Mouse (Mus musculus): ENCODE data around the gene Cpn2.
A peak's percentile ranks its signal among the peaks of the same experiment; 100 is the strongest.

The Cpn2 gene

DNA sequence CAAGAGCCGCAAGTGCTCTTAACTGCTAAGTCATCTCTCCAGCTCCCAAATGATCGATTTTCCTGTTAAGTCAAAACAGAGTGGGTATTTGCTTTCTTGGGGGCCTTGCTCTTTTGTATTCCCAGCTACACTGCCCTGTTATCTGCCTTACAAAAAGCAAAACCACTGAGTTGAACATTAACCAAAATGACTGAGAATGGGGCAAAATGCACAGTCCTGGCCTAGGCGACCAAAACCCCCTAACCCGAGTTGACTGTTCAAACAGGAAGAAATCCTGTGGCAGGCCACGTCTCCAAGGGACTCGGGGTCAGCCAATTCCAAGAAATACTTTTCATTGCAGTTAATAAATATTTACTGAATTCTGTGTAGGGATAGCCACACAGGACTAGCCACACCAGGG, 28.5 kb downstream of the Cpn2 start:
- no peak for DNase-seq (ENCODE audit: extremely low spot score, low spot score)

DNA sequence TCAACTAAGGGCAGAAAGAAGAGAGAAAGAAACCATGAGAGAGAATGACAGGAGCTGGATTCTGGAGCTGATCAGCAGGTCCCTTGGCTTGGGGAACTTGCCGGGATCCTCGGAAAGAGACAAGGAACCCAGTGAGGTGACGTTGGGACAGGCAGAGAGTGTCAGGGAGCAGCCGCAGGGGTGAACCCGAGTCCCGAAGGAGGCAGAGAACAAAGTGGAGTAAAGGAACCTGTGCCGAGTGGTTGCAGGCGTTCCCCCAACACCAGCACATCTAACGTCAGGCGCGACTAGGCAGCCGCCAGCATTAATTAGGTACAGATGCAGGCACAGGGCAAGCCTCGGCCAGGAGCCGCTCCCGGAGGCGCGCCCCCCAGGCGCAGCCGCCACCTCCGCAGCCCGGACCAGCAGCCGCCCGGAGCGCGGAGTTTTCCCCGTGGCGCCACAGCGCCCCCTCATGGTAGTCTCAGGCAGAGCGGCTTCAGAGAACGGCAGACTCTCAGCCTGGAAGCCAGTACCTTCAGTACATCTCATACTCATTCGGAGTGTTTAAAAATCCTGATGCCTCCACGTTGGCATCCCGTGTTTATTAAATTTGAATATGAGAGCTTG, 31.1 kb downstream of the Cpn2 start:
- peak; percentile 96 for DNase-seq (ENCODE audit: extremely low spot score, low spot score)

DNA sequence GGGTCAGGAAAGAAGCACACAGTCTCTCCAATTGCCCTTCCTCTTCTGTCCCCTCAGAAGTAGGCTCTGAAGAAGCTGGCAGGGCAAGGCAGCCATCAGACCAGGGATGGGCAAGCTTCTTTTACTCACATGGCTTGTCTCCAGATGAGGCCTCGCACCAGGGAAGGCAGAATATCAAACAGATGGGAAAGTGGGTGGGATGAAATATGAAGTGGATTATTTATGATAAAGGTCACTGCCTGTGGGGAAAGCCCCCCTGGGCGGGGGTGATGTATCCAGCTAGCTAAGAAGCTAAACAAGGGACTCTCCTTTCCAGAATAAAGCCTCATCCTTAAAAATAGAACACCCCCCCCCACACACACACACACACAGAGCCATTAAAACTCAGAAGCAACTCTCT, 31.7 kb downstream of the Cpn2 start:
- no peak for DNase-seq (ENCODE audit: extremely low spot score, low spot score)

DNA sequence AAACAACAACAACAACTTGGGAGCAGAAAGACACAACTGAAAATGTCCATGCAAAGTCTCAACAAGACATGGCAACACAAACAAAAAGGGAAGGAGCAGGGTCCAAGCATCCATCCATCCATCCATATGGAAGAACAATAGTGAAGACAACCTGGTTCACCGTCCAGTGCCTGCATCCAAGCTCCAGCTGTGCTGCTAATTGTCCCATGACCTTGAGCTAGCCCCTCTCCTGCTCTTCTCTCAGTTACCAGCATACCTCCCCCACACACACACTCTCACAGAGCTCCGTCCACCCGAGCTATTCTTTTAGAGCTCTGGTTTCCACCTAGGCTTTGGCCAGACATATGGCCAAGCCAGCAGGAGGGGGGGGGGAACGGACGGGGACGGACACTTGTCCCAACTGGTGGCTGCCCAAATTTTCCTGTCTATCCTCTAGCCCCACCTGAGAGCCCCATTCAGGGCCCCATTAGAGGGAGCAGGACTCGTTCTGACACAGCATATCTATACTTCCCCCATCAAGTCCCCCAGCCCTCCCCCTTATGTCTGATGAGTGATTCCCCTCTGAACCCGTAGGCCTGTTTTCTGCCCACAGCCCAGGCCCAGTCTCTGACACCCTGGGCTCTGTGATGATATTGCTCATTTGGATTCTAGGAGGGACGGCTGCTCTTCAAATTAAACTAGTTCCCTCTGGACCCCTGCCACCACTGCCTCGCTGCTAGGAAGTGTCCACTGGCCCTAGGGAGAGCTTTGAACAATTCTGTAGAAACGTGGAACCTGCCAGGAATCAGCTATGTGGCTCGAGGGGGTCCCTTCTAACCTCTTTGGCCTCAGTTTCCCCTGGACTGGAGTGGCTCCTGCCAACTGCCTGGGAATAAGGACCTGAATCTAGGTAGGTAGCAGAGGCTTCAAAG, 32.4 kb downstream of the Cpn2 start:
- no peak for DNase-seq (ENCODE audit: extremely low spot score, low spot score)

DNA sequence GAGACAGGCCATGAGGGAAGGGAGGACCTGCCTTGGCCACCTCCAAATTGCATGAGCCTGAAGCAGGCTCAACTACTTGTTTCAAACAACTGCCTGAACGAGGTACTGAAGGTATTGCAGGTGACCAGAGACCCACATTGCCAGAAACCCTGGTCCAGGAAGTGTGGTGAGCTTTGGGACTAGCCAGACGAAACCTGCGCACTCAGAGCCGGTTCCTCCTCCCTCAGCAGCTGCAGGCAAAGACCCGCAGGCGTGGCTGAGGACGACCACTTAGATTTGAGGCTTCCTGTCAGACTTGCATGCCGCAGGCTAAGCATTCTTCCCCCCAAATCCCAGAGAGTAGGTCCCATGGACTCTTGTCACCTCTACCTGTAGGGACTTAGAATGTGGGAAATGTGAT, 33.2 kb downstream of the Cpn2 start:
- no peak for DNase-seq (ENCODE audit: extremely low spot score, low spot score)

DNA sequence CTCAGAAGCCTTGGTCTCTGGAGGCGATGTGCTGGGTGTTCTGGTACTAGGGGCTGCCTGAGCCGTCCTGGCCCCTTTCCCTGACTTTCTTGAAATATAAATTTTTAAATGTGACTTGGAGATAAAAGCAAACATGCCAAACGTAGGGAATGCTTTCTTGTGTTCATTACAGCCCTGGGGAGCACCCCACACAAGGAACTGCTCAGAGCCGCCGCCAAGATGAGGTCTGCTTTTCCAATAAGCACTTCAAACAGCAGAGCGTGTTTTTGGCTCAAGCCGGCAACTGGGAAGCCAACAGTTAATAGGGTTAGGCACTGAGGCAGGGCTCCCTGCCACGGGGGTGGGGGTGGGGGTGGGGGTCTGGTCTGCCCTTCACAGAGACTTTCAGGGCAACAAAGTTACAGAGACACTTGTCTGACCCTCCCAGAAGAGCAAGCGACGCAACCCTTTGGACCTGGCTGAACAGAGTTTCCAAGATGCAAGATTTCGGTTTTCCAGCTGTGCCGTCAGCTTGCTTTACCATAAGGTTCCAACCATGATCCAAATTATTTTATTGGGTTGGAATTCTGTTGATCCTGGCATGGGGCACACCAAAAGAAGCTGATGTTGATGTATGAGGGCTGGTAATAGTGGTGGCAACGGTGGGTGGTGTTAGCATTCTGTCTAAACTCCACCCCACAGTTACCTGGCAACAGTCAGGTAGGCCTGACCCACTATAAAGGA, 35.3 kb downstream of the Cpn2 start:
- DNase-seq (ENCODE audit: extremely low spot score, low spot score), result no peak

DNA sequence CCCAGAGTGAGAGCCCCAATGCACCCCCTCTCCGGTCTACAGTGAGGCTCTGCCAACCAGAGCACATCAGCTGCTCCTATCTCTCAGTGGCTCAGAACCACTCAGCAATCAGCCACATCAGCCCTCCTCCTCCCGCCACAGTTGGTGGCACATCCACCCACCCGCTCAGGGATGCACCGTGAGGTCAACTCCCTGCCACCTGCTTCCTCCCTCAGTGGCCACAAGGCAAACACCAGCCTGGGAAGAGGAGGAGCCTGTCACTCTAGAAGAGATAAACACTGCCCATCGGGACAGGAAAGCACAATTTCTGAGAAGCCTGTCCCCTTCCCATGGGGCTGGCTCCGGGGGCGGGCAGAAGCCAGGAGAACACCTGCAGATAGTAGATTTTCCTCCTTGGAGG, 39.9 kb downstream of the Cpn2 start:
- no peak for DNase-seq (ENCODE audit: extremely low spot score, low spot score)

DNA sequence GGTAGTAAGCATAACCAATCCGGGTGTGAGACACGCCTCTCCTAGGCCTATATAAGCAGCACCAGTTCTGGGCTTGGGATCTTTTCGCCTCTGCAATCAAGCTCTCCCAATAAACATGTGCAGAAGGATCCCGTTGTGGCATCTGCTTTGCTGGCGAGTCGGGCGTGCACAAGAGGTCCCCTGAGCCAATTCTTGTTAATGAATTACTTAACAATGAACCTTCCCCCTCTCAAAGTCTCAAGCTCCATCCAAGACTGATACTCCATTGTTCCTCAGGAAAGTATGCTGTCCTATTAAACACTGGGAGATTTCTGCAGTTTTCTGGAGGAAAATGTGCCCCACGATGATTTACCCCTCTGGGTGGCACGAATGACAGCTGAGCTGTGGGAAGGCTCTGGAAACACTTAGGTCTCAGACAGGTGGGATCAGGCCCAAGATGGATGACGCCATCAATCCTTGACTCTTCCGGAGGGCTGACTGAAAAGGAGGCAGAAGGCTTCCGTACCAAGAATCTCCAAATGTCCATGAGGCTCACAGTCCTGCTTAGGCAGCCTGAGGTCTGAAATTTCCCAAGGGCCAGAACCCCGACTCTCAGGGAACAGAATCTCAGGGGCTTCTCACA, 46.0 kb downstream of the Cpn2 start:
- DNase-seq (ENCODE audit: extremely low spot score, low spot score), result no peak

DNA sequence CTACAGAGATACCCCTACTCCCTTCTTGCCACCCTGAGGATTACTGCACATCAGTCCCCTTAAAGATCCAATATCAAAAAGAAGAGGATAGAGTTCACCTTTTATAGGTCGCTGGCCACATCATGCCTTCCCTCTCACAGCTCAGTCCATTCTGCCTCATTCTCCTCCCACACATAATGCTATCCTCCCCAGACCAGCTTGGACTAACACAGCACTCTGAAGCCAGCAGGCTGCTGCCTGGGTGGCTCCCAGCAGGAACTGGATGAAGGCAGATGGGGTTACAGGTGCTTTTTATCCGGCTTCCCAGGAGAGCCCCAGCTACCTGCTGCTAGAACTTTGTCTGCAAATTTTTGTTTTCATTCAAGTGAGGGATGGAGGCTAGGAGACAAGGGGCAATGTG, 51.5 kb downstream of the Cpn2 start:
- DNase-seq (ENCODE audit: extremely low spot score, low spot score), result no peak

DNA sequence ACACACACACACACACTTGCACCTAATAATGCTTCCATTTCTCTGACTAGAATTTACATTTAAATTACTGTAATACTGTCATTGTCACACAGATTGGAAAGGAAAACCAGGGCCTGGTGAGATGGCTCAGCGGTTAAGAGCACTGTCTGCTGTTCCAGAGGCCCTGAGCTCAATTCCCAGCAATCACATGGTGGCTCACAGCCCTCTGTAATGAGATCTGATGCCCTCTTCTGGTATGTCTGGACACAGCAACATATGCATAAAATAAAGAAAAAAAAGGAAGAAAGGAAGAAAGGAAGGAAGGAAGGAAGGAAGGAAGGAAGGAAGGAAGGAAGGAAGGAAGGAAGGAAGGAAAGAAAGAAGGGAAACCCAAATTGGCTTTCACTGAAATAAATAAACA, 53.7 kb downstream of the Cpn2 start:
- no peak for DNase-seq (ENCODE audit: extremely low spot score, low spot score)

DNA sequence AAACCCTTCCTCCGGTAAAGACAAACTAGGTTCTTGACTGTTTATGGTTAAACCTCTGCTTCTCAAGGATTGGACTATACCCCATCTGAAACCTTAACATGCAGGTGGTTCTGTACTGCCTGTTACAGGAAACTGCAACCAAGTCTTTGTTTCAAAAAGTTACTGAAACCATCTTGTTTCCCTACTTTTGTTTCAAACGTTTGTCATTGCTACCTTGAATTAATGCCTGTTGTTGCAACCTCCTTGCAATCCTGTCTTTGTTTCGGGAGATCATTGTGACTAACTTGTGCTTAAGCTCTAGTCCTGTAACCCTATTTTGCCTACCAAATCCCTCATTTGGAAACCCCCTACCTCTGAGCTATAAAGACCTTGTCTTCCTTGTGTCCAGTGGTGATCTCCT, 55.3 kb downstream of the Cpn2 start:
- no peak for DNase-seq (ENCODE audit: extremely low spot score, low spot score)

DNA sequence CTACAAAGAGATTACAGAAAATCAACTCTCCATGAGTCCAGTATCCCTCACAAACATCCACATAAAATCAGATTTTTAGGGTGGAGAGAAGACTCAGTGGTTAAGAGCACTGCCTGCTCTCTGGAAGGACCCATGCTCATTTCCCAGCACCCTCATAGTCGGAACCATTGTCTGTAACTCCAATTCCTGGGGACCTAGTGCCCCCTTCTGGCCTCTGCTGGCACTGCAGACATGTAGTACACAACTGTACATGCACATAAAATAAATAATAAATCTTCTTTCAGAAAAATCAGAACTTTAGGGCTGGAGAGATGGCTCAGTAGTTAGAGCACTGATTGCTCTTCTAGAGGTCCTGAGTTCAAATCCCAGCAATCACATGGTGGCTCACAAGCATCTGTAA, 58.0 kb downstream of the Cpn2 start:
- DNase-seq (ENCODE audit: extremely low spot score, low spot score), result no peak

DNA sequence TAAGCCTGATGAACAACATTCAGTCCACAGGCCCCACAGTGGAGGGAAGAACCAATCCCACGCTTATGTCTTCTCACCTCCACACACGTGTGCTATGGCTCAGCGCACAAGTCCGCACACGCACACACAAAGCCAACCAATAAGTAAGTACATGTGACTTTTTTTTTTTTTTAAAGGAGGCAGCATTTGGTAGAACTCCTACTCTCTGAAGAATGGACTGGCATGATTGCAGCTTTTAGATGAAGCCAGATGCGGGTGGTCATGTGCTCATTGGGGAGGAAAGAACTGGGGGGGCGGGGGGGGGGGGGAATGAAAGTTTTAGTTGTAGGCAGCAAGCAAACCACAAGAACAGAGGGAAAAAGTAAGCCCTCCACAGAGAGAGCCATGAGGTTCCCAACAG, 59.3 kb downstream of the Cpn2 start:
- DNase-seq (ENCODE audit: extremely low spot score, low spot score), result no peak

DNA sequence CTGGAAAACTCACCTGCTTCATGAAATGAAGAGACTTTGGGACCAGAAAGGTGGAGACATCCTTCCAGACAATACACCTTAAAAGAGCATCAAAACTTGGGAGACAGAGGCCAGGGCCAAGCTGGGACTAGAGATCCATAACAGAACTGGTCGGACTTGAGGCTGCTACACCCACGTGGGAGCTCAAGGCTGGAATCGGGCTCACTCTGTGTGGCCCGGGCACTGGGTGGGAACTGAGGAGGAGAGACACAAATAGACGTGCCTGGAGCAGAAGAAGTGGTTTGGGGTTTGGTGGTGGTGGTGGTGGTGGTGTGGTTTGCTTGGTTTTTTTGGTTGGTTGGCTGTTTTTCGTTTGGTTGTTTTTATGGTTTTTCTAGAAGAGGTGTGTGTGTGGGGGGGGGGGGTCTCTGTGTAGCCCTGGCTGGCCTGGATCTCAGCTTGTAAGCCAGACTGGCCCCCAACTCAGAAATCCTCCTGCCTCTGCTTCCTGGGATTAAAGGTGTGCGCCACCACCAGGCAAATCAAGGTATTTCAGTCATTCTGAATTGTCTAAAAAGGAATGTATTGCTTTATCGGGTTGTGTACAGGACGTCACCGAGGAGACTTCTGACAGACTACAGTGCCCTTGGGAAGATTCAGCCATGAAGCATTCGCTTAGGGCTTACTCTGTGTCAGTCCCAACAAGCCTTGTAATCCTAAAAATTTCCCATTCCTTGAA, 60.0 kb downstream of the Cpn2 start:
- DNase-seq (ENCODE audit: extremely low spot score, low spot score), result no peak
